Mouse (Mus musculus) retina, embryonic 14.5 days (tissue): Measurements from ENCODE around the gene Gm4214.
"Not testable (repeated sequence)": the region's sequence is repeated elsewhere in the genome, so short reads cannot be mapped to it uniquely, and the experiment has no call there.

Experiments
- DNase-seq: peaks from one replicate; pipeline ENCODE4 v3.0.0-alpha.2; 2015; ENCODE audit warnings: low spot score

The Gm4214 gene

GRCm38 (mm10) chr7:22984573-22984972, at the start of gene Gm4214:
Gene Gm4214, minus strand, starts transcription at chr7:22984673.
- not testable (repeated sequence) for DNase-seq

- DNase-seq = not testable (repeated sequence)
Observed at GRCm38 (mm10) chr7:23019823-23020222, 35.4 kb upstream of the Gm4214 start, which contains the start of gene Gm4216. Gene Gm4216, minus strand, starts transcription at chr7:23019923.
